Mouse (Mus musculus) MEL (cell line): ENCODE results near the gene Cdk15.

Experiments used
- CHD2 ChIP-seq: IDR thresholded peaks from 2 replicates; pipeline ENCODE4 v1.6.1; 2011; ENCODE audit warnings: low read length, improper control_type of control experiment
- CTCF ChIP-seq, 3 experiments: IDR thresholded peaks in 2 of 3; conservative IDR thresholded peaks in 1 of 3; 2 replicates each; pipeline ENCODE4 v1.5.1; 2011 to 2012; ENCODE audit warnings: low read length in 3 of 3, low read depth in 2 of 3, mild to moderate bottlenecking in 2 of 3, improper control_type of control experiment in 1 of 3, inconsistent platforms in 1 of 3, mixed read lengths in 1 of 3, moderate library complexity in 1 of 3; ENCODE audit not compliant: control insufficient read depth in 1 of 3, insufficient read depth in 1 of 3, poor library complexity in 1 of 3, severe bottlenecking in 1 of 3
- E2F4 ChIP-seq: IDR thresholded peaks from 2 replicates; pipeline ENCODE4 v1.6.1; 2011; ENCODE audit warnings: low read depth, low read length, improper control_type of control experiment, borderline replicate concordance
- EP300 ChIP-seq, 2 experiments: IDR thresholded peaks; 2 replicates each; pipeline ENCODE4 v1.6.1; 2011; ENCODE audit warnings: improper control_type of control experiment in 2 of 2, low read length in 2 of 2, low read depth in 1 of 2, mild to moderate bottlenecking in 1 of 2
- JUND ChIP-seq: IDR thresholded peaks from 2 replicates; pipeline ENCODE4 v1.6.1; 2011; ENCODE audit warnings: low read depth, mild to moderate bottlenecking, improper control_type of control experiment, low read length
- NELFE ChIP-seq: IDR thresholded peaks from 2 replicates; pipeline ENCODE4 v1.6.1; 2011; ENCODE audit warnings: low read depth, low read length, improper control_type of control experiment
- POLR2A ChIP-seq, 2 experiments: IDR thresholded peaks; 2 replicates each; pipeline ENCODE4 v1.6.1; 2011 to 2012; ENCODE audit warnings: low read length in 2 of 2, mild to moderate bottlenecking in 2 of 2, control low read depth in 1 of 2, improper control_type of control experiment in 1 of 2, low read depth in 1 of 2, moderate library complexity in 1 of 2; ENCODE audit not compliant: control insufficient read depth in 1 of 2, insufficient read depth in 1 of 2, poor library complexity in 1 of 2
- RAD21 ChIP-seq: IDR thresholded peaks from 2 replicates; pipeline ENCODE4 v1.6.1; 2011; ENCODE audit warnings: mild to moderate bottlenecking, low read depth, low read length, improper control_type of control experiment
- TBP ChIP-seq: IDR thresholded peaks from 2 replicates; pipeline ENCODE4 v1.8.0; 2011; ENCODE audit warnings: low read depth, low read length, improper control_type of control experiment

DNA sequence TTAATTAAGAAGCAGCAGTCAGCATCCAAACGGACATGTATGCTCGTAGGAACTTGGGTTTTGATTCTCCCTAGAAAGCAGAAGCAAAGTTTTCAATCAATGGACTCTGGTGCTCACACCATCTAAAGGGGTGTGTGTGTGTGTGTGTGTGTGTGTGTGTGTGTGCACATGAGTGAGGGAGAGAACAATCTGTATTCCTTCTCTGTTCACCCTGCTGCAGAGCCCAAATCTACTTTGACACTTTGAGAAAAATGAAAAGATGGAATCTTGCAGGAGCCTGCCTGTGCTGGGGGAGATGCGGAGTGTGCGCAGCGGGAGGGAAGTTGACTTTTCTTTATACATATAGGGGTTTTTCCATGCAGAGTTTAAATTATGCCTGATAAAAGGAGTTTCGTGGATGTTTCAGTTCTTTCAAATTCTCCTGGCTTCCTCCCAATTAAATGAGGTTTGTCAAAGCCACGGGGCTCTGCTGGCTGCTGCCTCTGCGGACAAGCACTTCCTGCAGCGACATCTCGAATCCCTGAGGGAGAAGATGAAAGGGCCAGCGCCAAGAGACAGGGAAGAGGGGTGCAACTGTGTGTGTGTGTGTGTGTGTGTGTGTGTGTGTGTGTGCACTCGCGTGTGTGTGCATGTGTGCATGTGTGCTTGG, 76.2 kb downstream of the Cdk15 start:
- TF ChIP-seq TBP (no peak), POLR2A (IDR thresholded peaks at IDR 0.05; ENCODE audit: control insufficient read depth in 1 of 2, insufficient read depth in 1 of 2, low read depth in 1 of 2, low read length in 2 of 2, poor library complexity in 1 of 2) (no peak), EP300 (IDR thresholded peaks at IDR 0.05; ENCODE audit: low read depth in 1 of 2, low read length in 2 of 2) (no peak), NELFE (no peak), CHD2 (no peak), JUND (no peak), CTCF (IDR thresholded peaks at IDR 0.05 in 2 of 3, conservative IDR thresholded peaks at IDR 0.05 in 1 of 3; ENCODE audit: control insufficient read depth in 1 of 3, insufficient read depth in 1 of 3, low read depth in 2 of 3, low read length in 3 of 3, poor library complexity in 1 of 3, severe bottlenecking in 1 of 3) (no peak), RAD21 (no peak), E2F4 (no peak)
